Mouse (Mus musculus): ENCODE data around the gene Nuak2. TPM values are rescaled to one million over a fixed set of nuclear protein-coding genes. Genes with fewer than 3 reads are reported as not detected.
"Not testable (repeated sequence)": the region's sequence is repeated elsewhere in the genome, so short reads cannot be mapped to it uniquely, and the experiment has no call there.

Nuak2 gene
- polyA plus RNA-seq, 1 experiment from 2014 or later: 26.1 TPM

DNA sequence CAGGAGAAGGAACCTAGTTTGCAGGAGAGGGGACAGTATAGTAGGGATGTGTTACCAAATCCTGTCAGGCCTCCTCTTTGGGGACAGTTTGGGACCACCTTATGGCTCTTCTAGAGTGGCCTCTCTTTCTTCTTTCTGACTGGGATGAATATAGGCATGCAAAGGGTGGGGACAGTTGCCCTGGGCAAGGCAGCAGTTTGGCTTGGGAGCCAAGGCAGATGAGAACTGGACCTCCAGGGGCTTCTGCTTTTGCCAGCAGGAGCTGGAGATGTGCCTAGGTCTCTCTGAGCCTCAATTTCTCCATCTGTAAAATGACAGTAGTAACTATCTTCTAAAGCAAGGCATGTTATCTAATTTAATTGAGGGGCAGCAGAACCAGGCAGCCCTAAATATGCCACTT, 31.0 kb downstream of the Nuak2 start:
- Histone ChIP-seq H3K27me3 (replicated peaks) (no peaks in the 10 kb centered on the region), H3K27ac (no peak overlapping the region), H3K4me2 (no peak overlapping the region), H3K4me1 (no peaks in the 10 kb centered on the region; the same call in 1 of the 2 replicates), H3K9me3 (no peaks in the 10 kb centered on the region), H3K4me3 (no peak overlapping the region), H3K36me3 (replicated peaks) (no peaks in the 10 kb centered on the region), H3K9ac (no peak overlapping the region)
- ATAC-seq (replicated peaks): no peak

GRCm38 (mm10) chr1:132348401-132348800, 32.5 kb downstream of the Nuak2 start:
- Histone ChIP-seq H3K27ac (no peak overlapping the region), H3K4me3 (no peak overlapping the region), H3K9me3 (no peaks in the 10 kb centered on the region), H3K36me3 (replicated peaks) (no peaks in the 10 kb centered on the region), H3K9ac (no peak overlapping the region), H3K4me1 (no peaks in the 10 kb centered on the region; the same call in 1 of the 2 replicates), H3K4me2 (no peak overlapping the region), H3K27me3 (replicated peaks) (no peaks in the 10 kb centered on the region)
- no peak for ATAC-seq (replicated peaks)
- 84% methylated on average over 5 of the region's 5 CpGs for WGBS

DNA sequence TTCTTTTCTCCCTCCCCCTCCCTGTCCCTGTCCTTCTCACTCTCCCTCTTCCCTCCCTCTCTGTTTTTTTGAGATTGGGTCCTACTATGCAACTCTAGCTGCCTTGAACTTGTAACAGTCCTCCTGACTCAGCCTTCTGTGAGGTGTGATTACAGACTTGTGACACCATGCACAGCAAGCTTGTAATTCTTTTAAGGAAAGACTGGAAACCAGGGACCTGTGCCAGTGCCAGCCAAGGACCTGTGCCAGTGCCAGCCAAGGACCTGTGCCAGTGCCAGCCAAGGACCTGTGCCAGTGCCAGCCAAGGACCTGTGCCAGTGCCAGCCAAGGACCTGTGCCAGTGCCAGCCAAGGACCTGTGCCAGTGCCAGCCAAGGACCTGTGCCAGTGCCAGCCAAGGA, 33.1 kb downstream of the Nuak2 start:
- H3K27ac ChIP-seq; H3K27me3 ChIP-seq (replicated peaks); H3K4me2 ChIP-seq; H3K4me3 ChIP-seq; H3K36me3 ChIP-seq (replicated peaks); H3K9ac ChIP-seq; H3K4me1 ChIP-seq; ATAC-seq (replicated peaks); H3K9me3 ChIP-seq: not testable (repeated sequence)

DNA sequence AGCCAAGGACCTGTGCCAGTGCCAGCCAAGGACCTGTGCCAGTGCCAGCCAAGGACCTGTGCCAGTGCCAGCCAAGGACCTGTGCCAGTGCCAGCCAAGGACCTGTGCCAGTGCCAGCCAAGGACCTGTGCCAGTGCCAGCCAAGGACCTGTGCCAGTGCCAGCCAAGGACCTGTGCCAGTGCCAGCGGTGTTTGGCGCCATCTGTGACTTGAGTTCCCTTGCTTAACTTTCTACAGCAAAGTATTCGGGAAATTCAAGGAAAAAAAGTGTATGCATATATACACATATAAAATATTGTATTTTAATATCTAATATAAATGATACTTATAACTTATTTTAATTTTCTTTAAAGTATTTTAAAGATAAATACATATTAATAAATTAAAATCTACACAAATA, 33.7 kb downstream of the Nuak2 start:
- not testable (repeated sequence) for H3K9ac ChIP-seq; H3K9me3 ChIP-seq; H3K36me3 ChIP-seq (replicated peaks); H3K4me1 ChIP-seq; H3K4me2 ChIP-seq; ATAC-seq (replicated peaks); H3K27me3 ChIP-seq (replicated peaks); H3K4me3 ChIP-seq; H3K27ac ChIP-seq
- WGBS: 94% methylated on average over 3 of the region's 3 CpGs

- Histone ChIP-seq H3K9ac (no peak overlapping the region), H3K27ac (no peak overlapping the region), H3K27me3 (replicated peaks) (no peaks in the 10 kb centered on the region), H3K4me2 (no peak overlapping the region), H3K36me3 (replicated peaks) (no peaks in the 10 kb centered on the region), H3K4me1 (peaks cover 10% of the 10 kb centered on the region), H3K4me3 (no peak overlapping the region), H3K9me3 (no peaks in the 10 kb centered on the region)
- ATAC-seq (replicated peaks): no peak
- WGBS: 94% methylated on average over 4 of the region's 4 CpGs
Observed at GRCm38 (mm10) chr1:132351058-132351457, 35.1 kb downstream of the Nuak2 start.

DNA sequence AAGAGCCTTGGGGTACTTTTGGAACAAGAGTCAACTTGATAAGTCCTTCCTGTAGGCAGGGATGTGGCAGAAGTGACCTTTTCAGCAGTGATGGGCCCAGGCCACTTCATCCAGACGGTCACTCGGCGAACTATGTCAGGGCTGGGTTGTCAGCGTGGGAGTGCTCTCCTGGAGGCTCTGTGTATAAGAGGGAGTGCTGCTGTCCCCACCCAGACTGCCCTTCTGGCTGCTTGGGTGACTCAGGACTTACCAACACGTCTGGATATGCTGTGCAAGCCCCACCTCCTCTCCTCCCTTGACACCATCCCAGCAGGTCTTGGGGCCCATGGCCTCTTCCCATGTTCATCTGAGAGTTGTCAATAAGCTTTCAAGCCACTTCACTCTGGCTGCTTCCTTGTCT, 37.5 kb downstream of the Nuak2 start:
- Histone ChIP-seq H3K9ac (no peak overlapping the region), H3K27ac (no peak overlapping the region), H3K36me3 (replicated peaks) (peaks cover 14% of the 10 kb centered on the region; the same call in 1 of the 2 replicates), H3K4me3 (no peak overlapping the region), H3K27me3 (replicated peaks) (no peaks in the 10 kb centered on the region), H3K9me3 (no peaks in the 10 kb centered on the region), H3K4me1 (peaks cover 10% of the 10 kb centered on the region), H3K4me2 (no peak overlapping the region)
- no peak for ATAC-seq (replicated peaks)
- WGBS: 85% methylated on average over 5 of the region's 5 CpGs

DNA sequence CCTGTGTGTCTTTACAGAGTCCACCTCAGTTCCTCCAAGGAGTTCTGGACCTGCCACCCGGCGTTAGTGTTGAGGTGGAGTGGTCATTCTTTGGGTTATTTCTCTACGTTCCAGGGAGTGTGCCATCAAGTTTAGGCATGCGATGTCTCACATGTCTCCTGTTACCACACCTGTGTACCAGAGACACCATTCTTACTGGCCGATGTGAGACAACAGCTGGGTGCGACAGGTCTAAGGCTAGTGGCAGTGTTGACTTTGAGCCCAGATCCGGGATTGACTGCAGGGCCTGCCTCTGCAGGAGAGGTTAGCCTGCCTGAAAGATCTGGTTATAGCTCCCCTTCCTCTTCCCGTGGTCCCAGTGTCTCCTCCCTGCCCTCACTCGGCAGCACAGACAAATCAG, 38.3 kb downstream of the Nuak2 start:
- H3K4me3 ChIP-seq: no peak overlapping the region
- no peaks in the 10 kb centered on the region for H3K9me3 ChIP-seq
- 81% methylated on average over 9 of the region's 9 CpGs for WGBS
- H3K27ac ChIP-seq: no peak overlapping the region
- H3K4me1 ChIP-seq: peaks cover 10% of the 10 kb centered on the region
- ATAC-seq (replicated peaks): no peak
- no peak overlapping the region for H3K9ac ChIP-seq
- H3K4me2 ChIP-seq: no peak overlapping the region
- peaks cover 22% of the 10 kb centered on the region; the same call in 1 of the 2 replicates for H3K36me3 ChIP-seq (replicated peaks)
- no peaks in the 10 kb centered on the region for H3K27me3 ChIP-seq (replicated peaks)

- Histone ChIP-seq H3K4me2 (no peak overlapping the region), H3K4me3 (no peak overlapping the region), H3K4me1 (peaks cover 10% of the 10 kb centered on the region), H3K27ac (peak overlapping the region; percentile 68), H3K9ac (peak overlapping the region; percentile 11; the same call in 1 of the 2 replicates), H3K27me3 (replicated peaks) (no peaks in the 10 kb centered on the region), H3K9me3 (no peaks in the 10 kb centered on the region), H3K36me3 (replicated peaks) (peaks cover 30% of the 10 kb centered on the region)
- 42% methylated on average over 6 of the region's 6 CpGs for WGBS
- ATAC-seq (replicated peaks): no peak
Observed at GRCm38 (mm10) chr1:132355162-132355601, 39.3 kb downstream of the Nuak2 start.

- Histone ChIP-seq H3K27me3 (replicated peaks) (no peaks in the 10 kb centered on the region), H3K27ac (peak overlapping the region; percentile 68; the same call in 1 of the 2 replicates), H3K9ac (no peak overlapping the region), H3K9me3 (no peaks in the 10 kb centered on the region), H3K4me3 (no peak overlapping the region), H3K4me1 (peaks cover 10% of the 10 kb centered on the region), H3K4me2 (no peak overlapping the region), H3K36me3 (replicated peaks) (peaks cover 37% of the 10 kb centered on the region)
- peak; percentile 84 for ATAC-seq (replicated peaks)
- WGBS: 0% methylated on average over 3 of the region's 3 CpGs
Observed at GRCm38 (mm10) chr1:132355841-132356242, 39.9 kb downstream of the Nuak2 start.

GRCm38 (mm10) chr1:132356841-132357240, 40.9 kb downstream of the Nuak2 start:
- H3K4me1 ChIP-seq: peaks cover 10% of the 10 kb centered on the region
- H3K9me3 ChIP-seq: no peaks in the 10 kb centered on the region
- no peak overlapping the region for H3K9ac ChIP-seq
- ATAC-seq (replicated peaks): no peak
- peaks cover 41% of the 10 kb centered on the region for H3K36me3 ChIP-seq (replicated peaks)
- H3K27ac ChIP-seq: no peak overlapping the region
- H3K4me2 ChIP-seq: no peak overlapping the region
- H3K4me3 ChIP-seq: no peak overlapping the region
- H3K27me3 ChIP-seq (replicated peaks): no peaks in the 10 kb centered on the region
- WGBS: 50% methylated on average over 1 of the region's 1 CpGs

GRCm38 (mm10) chr1:132361959-132362358, 46.0 kb downstream of the Nuak2 start:
- Histone ChIP-seq H3K4me1 (peaks cover 10% of the 10 kb centered on the region), H3K9me3 (no peaks in the 10 kb centered on the region), H3K9ac (no peak overlapping the region), H3K4me2 (no peak overlapping the region), H3K27ac (no peak overlapping the region), H3K36me3 (replicated peaks) (peaks cover 38% of the 10 kb centered on the region), H3K4me3 (no peak overlapping the region), H3K27me3 (replicated peaks) (no peaks in the 10 kb centered on the region)
- 85% methylated on average over 6 of the region's 6 CpGs for WGBS
- no peak for ATAC-seq (replicated peaks)

DNA sequence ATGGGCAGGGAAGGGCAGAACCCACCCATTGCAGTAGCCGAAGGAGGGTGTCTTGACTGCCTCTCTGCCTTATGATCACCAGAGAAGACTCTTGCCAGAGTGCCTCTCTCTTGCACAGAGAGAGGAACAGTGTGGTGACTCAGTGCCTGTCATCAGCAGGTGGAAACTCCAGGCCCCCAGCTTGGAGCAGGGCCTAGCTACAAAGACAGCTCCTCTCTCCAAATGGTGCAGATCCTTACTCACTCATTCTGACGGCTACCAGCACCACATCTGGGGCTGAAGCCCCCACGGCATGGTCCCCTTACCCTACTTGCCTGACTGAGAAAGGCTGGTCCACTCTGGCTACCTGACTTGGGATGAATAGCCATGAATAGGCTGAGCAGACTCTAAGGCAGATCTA, 48.5 kb downstream of the Nuak2 start:
- no peak overlapping the region for H3K9ac ChIP-seq
- H3K4me1 ChIP-seq: peaks cover 18% of the 10 kb centered on the region
- no peak for ATAC-seq (replicated peaks)
- no peaks in the 10 kb centered on the region for H3K27me3 ChIP-seq (replicated peaks)
- no peaks in the 10 kb centered on the region for H3K9me3 ChIP-seq
- no peak overlapping the region for H3K27ac ChIP-seq
- H3K4me3 ChIP-seq: no peak overlapping the region
- H3K4me2 ChIP-seq: no peak overlapping the region
- 82% methylated on average over 3 of the region's 3 CpGs for WGBS
- H3K36me3 ChIP-seq (replicated peaks): peaks cover 19% of the 10 kb centered on the region

DNA sequence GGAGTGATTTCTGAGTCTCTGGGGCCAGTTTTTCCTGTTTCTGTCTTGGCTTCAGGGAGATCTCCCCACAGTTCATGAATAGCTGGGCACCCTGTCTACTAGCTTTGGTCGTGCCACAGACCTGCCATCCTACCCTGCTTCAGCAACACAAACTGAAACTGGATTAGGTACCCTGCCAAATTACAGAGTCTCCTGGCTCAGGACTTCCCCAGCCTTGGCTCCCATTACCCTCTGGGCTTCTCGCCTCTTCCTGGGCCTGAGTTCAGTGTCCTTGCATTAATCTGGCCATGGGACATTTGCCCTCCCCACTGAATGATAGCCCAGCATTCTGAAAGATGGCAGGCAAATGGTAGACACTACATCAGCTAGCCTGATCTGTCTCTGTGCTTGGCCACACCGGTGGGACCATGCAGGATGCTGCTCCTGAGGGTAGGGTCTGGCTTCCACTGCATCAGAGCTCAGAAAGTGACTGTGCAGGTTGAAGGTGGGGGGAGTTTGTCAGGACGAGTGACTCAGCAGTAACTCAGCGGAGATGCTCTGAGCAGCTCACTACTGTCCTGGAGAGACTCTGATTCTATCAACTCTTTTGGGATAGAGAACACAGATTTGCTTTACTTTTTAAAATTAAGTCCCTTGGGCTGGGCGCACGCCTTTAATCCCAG, 49.1 kb downstream of the Nuak2 start:
- ATAC-seq (replicated peaks): no peak
- H3K27ac ChIP-seq: no peak overlapping the region
- H3K9me3 ChIP-seq: no peaks in the 10 kb centered on the region
- no peak overlapping the region for H3K4me2 ChIP-seq
- H3K36me3 ChIP-seq (replicated peaks): peaks cover 12% of the 10 kb centered on the region
- H3K27me3 ChIP-seq (replicated peaks): no peaks in the 10 kb centered on the region
- H3K9ac ChIP-seq: no peak overlapping the region
- peaks cover 18% of the 10 kb centered on the region for H3K4me1 ChIP-seq
- 81% methylated on average over 7 of the region's 7 CpGs for whole genome bisulfite sequencing
- H3K4me3 ChIP-seq: no peak overlapping the region

All from midbrain, embryonic 15.5 days (tissue).